Mouse (Mus musculus): ENCODE measurements around the gene Nuf2. TPM values are rescaled to one million over a fixed set of nuclear protein-coding genes. Genes with fewer than 3 reads are reported as not detected.

The Nuf2 gene
- total and polyA plus RNA-seq, 3 experiments: 53.5 to 119 (median 104) TPM

- H3K4me1 ChIP-seq (ENCODE audit: control insufficient read depth in 1 of 2, insufficient read depth in 2 of 2): no peaks in the 10 kb centered on the region
- H3K79me2 ChIP-seq (replicated peaks; ENCODE audit: control insufficient read depth, extremely low read depth, insufficient read depth, poor library complexity, severe bottlenecking): no peaks in the 10 kb centered on the region
- H3K9me3 ChIP-seq (replicated peaks; ENCODE audit: low read length): no peaks in the 10 kb centered on the region
- no peaks in the 10 kb centered on the region for H3K36me3 ChIP-seq (replicated peaks in 1 of 2; ENCODE audit: control insufficient read depth in 1 of 2, insufficient read depth in 1 of 2, low read length in 1 of 2)
- no peak overlapping the region for H3K27ac ChIP-seq (ENCODE audit: insufficient read depth, low read depth)
- dilution Hi-C loops (cut with MboI; ENCODE audit: extremely low pct_ligation_motif_present, extremely low pct_unique_long_range_greater_than_20kb, low sequenced_read_pairs) (no loop called here), in situ Hi-C loops (cut with MboI; ENCODE audit: low pct_ligation_motif_present, low pct_unique_long_range_greater_than_20kb, low sequenced_read_pairs) (no loop called here)
- no peak overlapping the region for H3K9ac ChIP-seq (ENCODE audit: insufficient read depth, low read depth)
- no peak overlapping the region for H3K4me2 ChIP-seq (ENCODE audit: insufficient read depth, low read depth, poor library complexity, severe bottlenecking)
- TF ChIP-seq MAFK (IDR thresholded peaks at IDR 0.05; ENCODE audit: insufficient replicate concordance, low read length) (no peak), BHLHE40 (IDR thresholded peaks at IDR 0.05; ENCODE audit: low read depth, low read length) (no peak)
- H3K4me3 ChIP-seq (replicated peaks in 1 of 3; ENCODE audit: low read depth in 2 of 3, low read length in 2 of 3, poor library complexity in 1 of 3): no peak overlapping the region
- no peak for DNase-seq (ENCODE audit: extremely low read depth)
- H3K27me3 ChIP-seq (replicated peaks): peaks cover 22% of the 10 kb centered on the region
These were observed 60.1 kb downstream of the Nuf2 start for GRCm38 (mm10) chr1:169471185-169471584.

- Histone ChIP-seq H3K9ac (ENCODE audit: insufficient read depth, low read depth) (no peak overlapping the region), H3K27me3 (replicated peaks) (peaks cover 26% of the 10 kb centered on the region), H3K27ac (ENCODE audit: insufficient read depth, low read depth) (no peak overlapping the region), H3K4me2 (ENCODE audit: insufficient read depth, low read depth, poor library complexity, severe bottlenecking) (no peak overlapping the region), H3K9me3 (replicated peaks; ENCODE audit: low read length) (no peaks in the 10 kb centered on the region), H3K4me1 (ENCODE audit: control insufficient read depth in 1 of 2, insufficient read depth in 2 of 2) (no peaks in the 10 kb centered on the region), H3K79me2 (replicated peaks; ENCODE audit: control insufficient read depth, extremely low read depth, insufficient read depth, poor library complexity, severe bottlenecking) (no peaks in the 10 kb centered on the region), H3K4me3 (replicated peaks in 1 of 3; ENCODE audit: low read depth in 2 of 3, low read length in 2 of 3, poor library complexity in 1 of 3) (no peak overlapping the region), H3K36me3 (replicated peaks in 1 of 2; ENCODE audit: control insufficient read depth in 1 of 2, insufficient read depth in 1 of 2, low read length in 1 of 2) (no peaks in the 10 kb centered on the region)
- no peak for DNase-seq (ENCODE audit: extremely low read depth)
- dilution Hi-C loops (cut with MboI; ENCODE audit: extremely low pct_ligation_motif_present, extremely low pct_unique_long_range_greater_than_20kb, low sequenced_read_pairs) (no loop called here), in situ Hi-C loops (cut with MboI; ENCODE audit: low pct_ligation_motif_present, low pct_unique_long_range_greater_than_20kb, low sequenced_read_pairs) (no loop called here)
- TF ChIP-seq ETS1 (conservative IDR thresholded peaks at IDR 0.05; ENCODE audit: low read depth, low read length) (no peak), TCF12 (IDR thresholded peaks at IDR 0.05; ENCODE audit: low read depth, low read length) (no peak), BHLHE40 (IDR thresholded peaks at IDR 0.05; ENCODE audit: low read depth, low read length) (no peak), MYC (IDR thresholded peaks at IDR 0.05; ENCODE audit: low read depth, low read length) (no peak), POLR2AphosphoS2 (IDR thresholded peaks at IDR 0.05; ENCODE audit: low read depth, low read length) (no peak), RCOR1 (conservative IDR thresholded peaks at IDR 0.05; ENCODE audit: low read depth, low read length) (no peak), PAX5 (IDR thresholded peaks at IDR 0.05; ENCODE audit: low read length) (no peak), ZKSCAN1 (IDR thresholded peaks at IDR 0.05; ENCODE audit: borderline replicate concordance, low read depth, low read length) (no peak)
These were observed 63.5 kb downstream of the Nuf2 start for GRCm38 (mm10) chr1:169467791-169468190.

GRCm38 (mm10) chr1:169462386-169463115, 68.7 kb downstream of the Nuf2 start:
- Histone ChIP-seq H3K36me3 (replicated peaks in 1 of 2; ENCODE audit: control insufficient read depth in 1 of 2, insufficient read depth in 1 of 2, low read length in 1 of 2) (no peaks in the 10 kb centered on the region), H3K79me2 (replicated peaks; ENCODE audit: control insufficient read depth, extremely low read depth, insufficient read depth, poor library complexity, severe bottlenecking) (no peaks in the 10 kb centered on the region), H3K4me3 (replicated peaks in 1 of 3; ENCODE audit: low read depth in 2 of 3, low read length in 2 of 3, poor library complexity in 1 of 3) (no peak overlapping the region), H3K27ac (ENCODE audit: insufficient read depth, low read depth) (no peak overlapping the region), H3K4me1 (ENCODE audit: control insufficient read depth in 1 of 2, insufficient read depth in 2 of 2) (no peaks in the 10 kb centered on the region), H3K27me3 (replicated peaks) (peaks cover 17% of the 10 kb centered on the region), H3K9me3 (replicated peaks; ENCODE audit: low read length) (no peaks in the 10 kb centered on the region), H3K9ac (ENCODE audit: insufficient read depth, low read depth) (no peak overlapping the region), H3K4me2 (ENCODE audit: insufficient read depth, low read depth, poor library complexity, severe bottlenecking) (no peak overlapping the region)
- dilution Hi-C loops (cut with MboI; ENCODE audit: extremely low pct_ligation_motif_present, extremely low pct_unique_long_range_greater_than_20kb, low sequenced_read_pairs): no loop called here
- TF ChIP-seq MEF2A (IDR thresholded peaks at IDR 0.05; ENCODE audit: borderline replicate concordance, low read depth, low read length) (no peak), BHLHE40 (IDR thresholded peaks at IDR 0.05; ENCODE audit: low read depth, low read length) (no peak), TCF12 (IDR thresholded peaks at IDR 0.05; ENCODE audit: low read depth, low read length) (no peak), KAT2A (IDR thresholded peaks at IDR 0.05; ENCODE audit: insufficient replicate concordance, low read length) (no peak)
- in situ Hi-C loops (cut with MboI; ENCODE audit: low pct_ligation_motif_present, low pct_unique_long_range_greater_than_20kb, low sequenced_read_pairs): no loop called here
- DNase-seq (ENCODE audit: extremely low read depth): no peak

Data from CH12.LX (cell line).